Mouse (Mus musculus): ENCODE results near the gene Gm9732. TPM values are rescaled to one million over a fixed set of nuclear protein-coding genes. Genes with fewer than 3 reads are reported as not detected.
"Not testable (repeated sequence)": the region's sequence is repeated elsewhere in the genome, so short reads cannot be mapped to it uniquely, and the experiment has no call there.

Gene Gm9732
- polyA plus RNA-seq (2015; fragmentation: Nextera tagmentation; extraction: Ambion mirVana), result not detected in 2 replicates

GRCm38 (mm10) chr14:43274986-43275511 is at the start of gene Gm9732:
TSS of gene Gm9732 (plus strand) at chr14:43275036.
- ATAC-seq (ENCODE audit: low FRiP score, low read depth), result not testable (repeated sequence)
- 83% methylated on average over 8 of the region's 8 CpGs for WGBS

GRCm38 (mm10) chr14:43235204-43235603 is 39.6 kb upstream of the Gm9732 start, which contains the start of gene Gm8122:
TSS of gene Gm8122 (minus strand) at chr14:43235304.
- not testable (repeated sequence) for H3K4me3 ChIP-seq; H3K4me2 ChIP-seq (replicated peaks); H3K36me3 ChIP-seq; H3K27ac ChIP-seq; H3K4me1 ChIP-seq; H3K9me3 ChIP-seq; ATAC-seq (ENCODE audit: low FRiP score, low read depth); H3K9ac ChIP-seq; H3K27me3 ChIP-seq
- 90% methylated on average over 4 of the region's 4 CpGs for WGBS

More at GRCm38 (mm10) chr14:43274986-43275511, at the start of gene Gm9732:
- not testable (repeated sequence) for H3K36me3 ChIP-seq; H3K4me3 ChIP-seq; H3K4me2 ChIP-seq (replicated peaks); H3K9me3 ChIP-seq; H3K27me3 ChIP-seq; H3K27ac ChIP-seq; H3K4me1 ChIP-seq; H3K9ac ChIP-seq

- not testable (repeated sequence) for H3K9ac ChIP-seq; H3K4me3 ChIP-seq; H3K4me2 ChIP-seq (replicated peaks); H3K36me3 ChIP-seq; H3K27me3 ChIP-seq; H3K4me1 ChIP-seq; ATAC-seq (ENCODE audit: low FRiP score, low read depth); H3K9me3 ChIP-seq; H3K27ac ChIP-seq
Measured at GRCm38 (mm10) chr14:43237769-43238168, 37.1 kb upstream of the Gm9732 start.

- H3K9ac ChIP-seq; H3K4me1 ChIP-seq; H3K27ac ChIP-seq; H3K9me3 ChIP-seq; H3K27me3 ChIP-seq; H3K4me2 ChIP-seq (replicated peaks); H3K4me3 ChIP-seq; H3K36me3 ChIP-seq; ATAC-seq (ENCODE audit: low FRiP score, low read depth): not testable (repeated sequence)
- WGBS, result 15% methylated on average over 10 of the region's 12 CpGs
Measured at GRCm38 (mm10) chr14:43249611-43250170, 25.1 kb upstream of the Gm9732 start.

GRCm38 (mm10) chr14:43250549-43251253 is 24.1 kb upstream of the Gm9732 start:
- H3K9me3 ChIP-seq; H3K27ac ChIP-seq; H3K4me3 ChIP-seq; H3K36me3 ChIP-seq; ATAC-seq (ENCODE audit: low FRiP score, low read depth); H3K4me2 ChIP-seq (replicated peaks); H3K9ac ChIP-seq; H3K4me1 ChIP-seq; H3K27me3 ChIP-seq: not testable (repeated sequence)
- WGBS, result 34% methylated on average over 5 of the region's 6 CpGs

GRCm38 (mm10) chr14:43256511-43256910 is 18.3 kb upstream of the Gm9732 start:
- not testable (repeated sequence) for H3K36me3 ChIP-seq; H3K9ac ChIP-seq; H3K9me3 ChIP-seq; H3K27ac ChIP-seq; H3K27me3 ChIP-seq; H3K4me2 ChIP-seq (replicated peaks); ATAC-seq (ENCODE audit: low FRiP score, low read depth); H3K4me3 ChIP-seq; H3K4me1 ChIP-seq
- 74% methylated on average over 1 of the region's 1 CpGs for WGBS

GRCm38 (mm10) chr14:43258349-43258748 is 16.5 kb upstream of the Gm9732 start, which contains the start of gene Gm8126:
TSS of gene Gm8126 (plus strand) at chr14:43258649.
- not testable (repeated sequence) for ATAC-seq (ENCODE audit: low FRiP score, low read depth); H3K4me3 ChIP-seq; H3K4me1 ChIP-seq; H3K9ac ChIP-seq; H3K9me3 ChIP-seq; H3K27ac ChIP-seq; H3K36me3 ChIP-seq; H3K27me3 ChIP-seq; H3K4me2 ChIP-seq (replicated peaks)
- 93% methylated on average over 3 of the region's 4 CpGs for WGBS

- H3K9me3 ChIP-seq, H3K27me3 ChIP-seq: not testable (repeated sequence)
- 95% methylated on average over 3 of the region's 3 CpGs for WGBS
Measured at GRCm38 (mm10) chr14:43263421-43263820, 11.4 kb upstream of the Gm9732 start.

GRCm38 (mm10) chr14:43268521-43269084 is 6.2 kb upstream of the Gm9732 start:
- not testable (repeated sequence) for H3K4me2 ChIP-seq (replicated peaks); H3K36me3 ChIP-seq; H3K9me3 ChIP-seq; H3K9ac ChIP-seq; H3K4me1 ChIP-seq; H3K27me3 ChIP-seq; H3K27ac ChIP-seq; H3K4me3 ChIP-seq; ATAC-seq (ENCODE audit: low FRiP score, low read depth)
- whole genome bisulfite sequencing, result 65% methylated on average over 2 of the region's 2 CpGs

More at GRCm38 (mm10) chr14:43263421-43263820, 11.4 kb upstream of the Gm9732 start:
- not testable (repeated sequence) for H3K9ac ChIP-seq; H3K36me3 ChIP-seq; H3K4me1 ChIP-seq; ATAC-seq (ENCODE audit: low FRiP score, low read depth); H3K4me2 ChIP-seq (replicated peaks); H3K27ac ChIP-seq; H3K4me3 ChIP-seq

- not testable (repeated sequence) for H3K9ac ChIP-seq; ATAC-seq (ENCODE audit: low FRiP score, low read depth); H3K4me1 ChIP-seq; H3K27me3 ChIP-seq; H3K9me3 ChIP-seq; H3K36me3 ChIP-seq; H3K27ac ChIP-seq; H3K4me3 ChIP-seq; H3K4me2 ChIP-seq (replicated peaks)
- WGBS, result 81% methylated on average over 3 of the region's 3 CpGs
Measured at GRCm38 (mm10) chr14:43269211-43269610, 5.6 kb upstream of the Gm9732 start.

- not testable (repeated sequence) for H3K4me1 ChIP-seq; H3K36me3 ChIP-seq; H3K27ac ChIP-seq; H3K4me3 ChIP-seq; H3K9me3 ChIP-seq; ATAC-seq (ENCODE audit: low FRiP score, low read depth); H3K4me2 ChIP-seq (replicated peaks); H3K27me3 ChIP-seq; H3K9ac ChIP-seq
- WGBS, result 63% methylated on average over 1 of the region's 1 CpGs
Measured at GRCm38 (mm10) chr14:43273161-43273560, 1.7 kb upstream of the Gm9732 start.

GRCm38 (mm10) chr14:43275752-43276151 is 916 bp downstream of the Gm9732 start:
- not testable (repeated sequence) for H3K9ac ChIP-seq; H3K27ac ChIP-seq; ATAC-seq (ENCODE audit: low FRiP score, low read depth); H3K4me1 ChIP-seq; H3K4me3 ChIP-seq; H3K9me3 ChIP-seq; H3K4me2 ChIP-seq (replicated peaks); H3K27me3 ChIP-seq; H3K36me3 ChIP-seq
- 83% methylated on average over 1 of the region's 1 CpGs for WGBS

All from limb, embryonic 13.5 days (tissue).